Mouse (Mus musculus) lung, adult 2 months (tissue): Measurements from ENCODE around the gene 1810024B03Rik. TPM values are rescaled to one million over a fixed set of nuclear protein-coding genes. Genes with fewer than 3 reads are reported as not detected.

ENCODE experiments used
- DNase-seq: peaks from one replicate; pipeline ENCODE4 v3.0.0; 2022
- H3K4me1 ChIP-seq: fragments of 200-500 bp; 2 replicates; pipeline ENCODE4 v1.6.1; 2011; ENCODE audit warnings: low read length; ENCODE audit not compliant: control insufficient read depth, insufficient read depth
- H3K4me3 ChIP-seq: fragments of 200-500 bp; replicated peaks from 2 replicates; pipeline ENCODE3; 2011; ENCODE audit warnings: low read depth, mild to moderate bottlenecking, control low read depth, low read length; ENCODE audit errors: extremely low read depth
- CTCF ChIP-seq: fragments of 200-500 bp; IDR thresholded peaks from 2 replicates; pipeline ENCODE4 v1.5.1; 2011; ENCODE audit warnings: mild to moderate bottlenecking, low read length, control low read depth; ENCODE audit not compliant: insufficient read depth
- POLR2A ChIP-seq: fragments of 200-500 bp; IDR thresholded peaks from 2 replicates; pipeline ENCODE4 v1.6.1; 2011; ENCODE audit warnings: low read depth, mild to moderate bottlenecking, control low read depth, low read length, borderline replicate concordance; ENCODE audit errors: extremely low read depth
- WGBS: fragments of 180-500 bp; shearing (Covaris S2); methylation state at CpG from one replicate; pipeline ENCODE4 v1.1.7; 2018; 5-methylcytosine and 5-hydroxymethylcytosine counted together
- polyA plus RNA-seq: library from polyadenylated mRNA; depleted of rRNA; stranded (reverse); fragments of >200 nt; gene quantifications from 2 replicates; pipeline ENCODE4 v1.2.3, GENCODE M21; 2012; rRNA removed

Gene 1810024B03Rik
- polyA plus RNA-seq, 1 experiment: 1.6 TPM

GRCm38 (mm10) chr2:127139605-127140004, 68.5 kb downstream of the 1810024B03Rik start:
- DNase-seq: no peak
- TF ChIP-seq CTCF (no peak), POLR2A (no peak)
- Histone ChIP-seq H3K4me3 (no peak overlapping the region), H3K4me1 (peaks cover 12% of the 10 kb centered on the region)
- 100% methylated on average over 1 of the region's 1 CpGs for WGBS

GRCm38 (mm10) chr2:127139094-127139493, 69.0 kb downstream of the 1810024B03Rik start:
- no peak for DNase-seq
- no peak overlapping the region for H3K4me3 ChIP-seq
- H3K4me1 ChIP-seq: peaks cover 13% of the 10 kb centered on the region
- WGBS: 53% methylated on average over 8 of the region's 8 CpGs
- TF ChIP-seq POLR2A (no peak), CTCF (no peak)

- WGBS: 68% methylated on average over 4 of the region's 4 CpGs
- peaks cover 14% of the 10 kb centered on the region for H3K4me1 ChIP-seq
- no peak overlapping the region for H3K4me3 ChIP-seq
- no peak for TF ChIP-seq POLR2A
- no peak for TF ChIP-seq CTCF
- DNase-seq: no peak
Observed at GRCm38 (mm10) chr2:127138449-127138848, 69.6 kb downstream of the 1810024B03Rik start.

GRCm38 (mm10) chr2:127137838-127138420, 70.2 kb downstream of the 1810024B03Rik start:
- no peak for DNase-seq
- WGBS: 63% methylated on average over 10 of the region's 10 CpGs
- no peak for TF ChIP-seq CTCF
- no peak for TF ChIP-seq POLR2A

GRCm38 (mm10) chr2:127136979-127137378, 71.1 kb downstream of the 1810024B03Rik start:
- WGBS: 2% methylated on average over 5 of the region's 5 CpGs
- H3K4me3 ChIP-seq: peak overlapping the region; percentile 13
- peak; percentile 28 for DNase-seq
- TF ChIP-seq CTCF (no peak), POLR2A (no peak)
- H3K4me1 ChIP-seq: peaks cover 13% of the 10 kb centered on the region

More at GRCm38 (mm10) chr2:127137838-127138420, 70.2 kb downstream of the 1810024B03Rik start:
- no peak overlapping the region for H3K4me3 ChIP-seq
- peaks cover 14% of the 10 kb centered on the region for H3K4me1 ChIP-seq

Other genes with a start within 250 kb of the 1810024B03Rik start
- gene Ap4e1, start 199.6 kb downstream of the 1810024B03Rik start, polyA plus RNA-seq: 2.8 and 3.8 TPM in 2 replicates
- gene Blvra, start 137.6 kb downstream of the 1810024B03Rik start, polyA plus RNA-seq: 5.6 and 13.3 TPM in 2 replicates
- gene Ncaph, start 74.3 kb downstream of the 1810024B03Rik start, polyA plus RNA-seq: 1.6 and 2.9 TPM in 2 replicates
- gene Itpripl1, start 64.8 kb downstream of the 1810024B03Rik start, polyA plus RNA-seq: 12.8 and 14.6 TPM in 2 replicates
- gene Snrnp200, start 106 bp upstream of the 1810024B03Rik start, polyA plus RNA-seq: 41.4 and 52.0 TPM in 2 replicates
- gene Ciao1, start 39.5 kb upstream of the 1810024B03Rik start, polyA plus RNA-seq: 46.7 and 67.3 TPM in 2 replicates
- 74.4 and 86.6 TPM in 2 replicates for gene Tmem127, start 39.6 kb upstream of the 1810024B03Rik start, polyA plus RNA-seq
- 28.9 and 29.3 TPM in 2 replicates for gene Stard7, start 61.9 kb upstream of the 1810024B03Rik start, polyA plus RNA-seq
- 5.2 and 6.3 TPM in 2 replicates for gene Dusp2, start 127.9 kb upstream of the 1810024B03Rik start, polyA plus RNA-seq
- not detected in 2 replicates for gene Astl, start 130.4 kb upstream of the 1810024B03Rik start, polyA plus RNA-seq
- 0.48 and 0.51 TPM in 2 replicates for gene Adra2b, start 154.9 kb upstream of the 1810024B03Rik start, polyA plus RNA-seq
- gene Gpat2, start 216.9 kb upstream of the 1810024B03Rik start, polyA plus RNA-seq: 0.15 and 0.29 TPM in 2 replicates
- 11.1 and 14.0 TPM in 2 replicates for gene Fahd2a, start 236.3 kb upstream of the 1810024B03Rik start, polyA plus RNA-seq